ENCODE assay signal across 11 mouse cellular contexts in the genomic region with DNA sequence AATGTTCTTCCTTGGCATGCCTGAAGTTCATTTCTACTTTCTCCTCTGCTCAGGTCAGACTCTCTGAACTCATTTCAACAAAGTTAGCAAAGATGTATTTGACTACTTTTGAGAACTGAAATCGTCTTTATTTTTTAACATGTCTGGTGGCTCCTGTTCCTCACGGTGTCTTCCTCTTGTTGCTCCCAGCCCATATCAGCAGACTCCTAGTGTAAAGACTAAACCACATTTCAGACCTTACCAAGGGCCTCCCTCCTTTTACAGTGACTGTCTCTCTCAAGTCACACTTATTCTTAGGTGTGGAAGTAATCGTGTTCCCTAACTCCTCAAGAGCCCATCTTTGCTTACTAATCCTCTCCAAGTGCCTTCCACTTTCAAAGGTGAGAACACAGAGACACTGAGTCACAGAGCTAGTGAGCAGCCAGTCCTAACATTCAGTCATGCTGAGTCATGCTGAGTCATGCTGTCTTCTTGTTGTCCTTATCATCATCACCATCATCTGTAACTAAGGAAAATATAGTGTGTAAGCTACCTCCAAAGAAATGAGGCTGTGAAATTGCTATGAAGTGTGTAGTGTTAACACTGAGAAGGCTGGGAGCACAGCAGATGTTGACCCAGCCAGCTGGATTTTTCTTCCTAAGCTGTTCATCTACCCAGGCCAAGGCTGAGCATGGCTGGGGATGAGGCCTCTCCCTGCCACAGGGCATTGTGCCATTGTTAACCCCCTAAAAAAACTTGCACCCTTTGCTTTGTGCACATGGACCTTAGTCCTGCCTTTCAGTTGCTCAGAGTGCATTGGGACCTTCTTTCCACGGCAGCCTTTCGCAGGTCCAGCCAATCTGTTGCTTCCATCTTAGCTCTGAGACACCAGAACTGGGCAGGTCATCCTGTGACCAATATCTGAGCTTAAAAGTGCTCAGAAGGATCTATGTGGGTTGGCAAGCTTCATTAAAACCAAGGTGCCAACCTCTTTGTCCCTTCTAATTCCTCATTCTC.
A peak's percentile ranks its signal among the peaks of the same experiment; 100 is the strongest.
DNase-seq lines count a peak whose midpoint lies in the region; ATAC-seq and TF ChIP-seq lines count a peak whose summit lies in the region.
"Had no signal": no experiment of that assay in that cellular context is flagged by ENCODE, and none has a peak within 500 bp of the region (broad histone marks: within the 10 kb centered on the region; RNA-seq: fewer than 3 reads in every experiment).

No protein-coding gene starts in this region.

- TF ChIP-seq CTCF in Patski (IDR thresholded peaks at IDR 0.05) = no peak

- 0 out of 2 replicates have a peak, but pooled peaks cover 1% of the 10 kb centered on the region for H3K9me3 ChIP-seq in ES-E14 (ENCODE audit: control insufficient read depth, insufficient read depth, low read depth, low read length)
- no peaks in the 10 kb centered on the region for H3K9me3 ChIP-seq in liver, embryonic 11.5 days (ENCODE audit: control insufficient read depth, low read length)

- peak; percentile 21 for ATAC-seq in Patski
- peak; percentile 69 for ATAC-seq in liver, embryonic 11.5 days (replicated peaks; ENCODE audit: low FRiP score)
- ATAC-seq in cerebellum, adult (ENCODE audit: insufficient number of reproducible peaks, low FRiP score, low TSS enrichment) = no peak
- ATAC-seq: forebrain, postnatal 0 days had no signal

- no peaks in the 10 kb centered on the region for H3K27me3 ChIP-seq in Patski
- no peaks in the 10 kb centered on the region for H3K27me3 ChIP-seq in liver, embryonic 11.5 days (replicated peaks; ENCODE audit: control insufficient read depth, insufficient read depth, low read length)

- H3K4me3 ChIP-seq in ES-E14 (ENCODE audit: insufficient read depth in 1 of 2, low read depth in 1 of 2, low read length in 2 of 2, poor library complexity in 1 of 2, severe bottlenecking in 1 of 2) = no peak overlapping the region
- no peak overlapping the region for H3K4me3 ChIP-seq in liver, embryonic 11.5 days (ENCODE audit: low read depth, low read length)
- H3K4me3 ChIP-seq: heart, adult 2 months had no signal

- H3K4me2 ChIP-seq in liver, embryonic 11.5 days = no peak overlapping the region

- DNase-seq in left cerebral cortex, postnatal 14 days (ENCODE audit: low spot score in 2 of 2) = peak; percentile 21 to 53
- no peak for DNase-seq in left cerebral cortex, postnatal 4 days
- DNase-seq in ES-E14 (ENCODE audit: low read depth, low spot score) (no peak), Patski (ENCODE audit: low read depth, low spot score) (peak; percentile 4)
- DNase-seq in liver, embryonic 11.5 days (ENCODE audit: low spot score) = no peak
- no peak for DNase-seq in layer of hippocampus, adult 9-10 months (ENCODE audit: low spot score)
- DNase-seq: forebrain, postnatal 0 days; heart, adult 2 months; spleen, adult 18-20 months had no signal

- intact Hi-C loops in left cerebral cortex, postnatal 14 days (cut with DNase I) = no loop called here
- intact Hi-C loops in left cerebral cortex, postnatal 4 days (cut with DNase I) = no loop called here

- CTCF ChIA-PET in Patski (lab: Charles Lee) = interaction anchor here (1.0 kb wide), 1 partner anchor 10 kb away, joined by 3 read pairs; no protein-coding TSS in a partner anchor

- in situ Hi-C loops in ES-E14 (cut with MboI; ENCODE audit: low sequenced_read_pairs in 2 of 2, unreplicated experiment in 2 of 2) (no loop called here), Patski (cut with MboI; ENCODE audit: low pct_unique_long_range_greater_than_20kb) (no loop called here)

- no peaks in the 10 kb centered on the region for H3K36me3 ChIP-seq in ES-E14 (ENCODE audit: control insufficient read depth, insufficient read depth, low read length, poor library complexity, severe bottlenecking)
- no peaks in the 10 kb centered on the region for H3K36me3 ChIP-seq in liver, embryonic 11.5 days (ENCODE audit: control insufficient read depth, insufficient read depth, low read length)

- no peak overlapping the region for H3K27ac ChIP-seq in ES-E14 (ENCODE audit: insufficient read depth, low read depth, low read length, poor library complexity, severe bottlenecking)
- no peak overlapping the region; the same call in 1 of the 2 replicates for H3K27ac ChIP-seq in liver, embryonic 11.5 days (ENCODE audit: low read depth, low read length)
- H3K27ac ChIP-seq: heart, adult 2 months; macrophage had no signal

- POLR2A ChIA-PET in Patski (lab: Charles Lee) = no interaction called here

- H3K9ac ChIP-seq in ES-E14 (ENCODE audit: insufficient read depth, low read depth, low read length, poor library complexity, severe bottlenecking) = no peak overlapping the region
- no peak overlapping the region for H3K9ac ChIP-seq in liver, embryonic 11.5 days (ENCODE audit: low read depth, low read length)
- H3K9ac ChIP-seq: forebrain, postnatal 0 days had no signal

- no peaks in the 10 kb centered on the region; a peak in 1 of 4 replicates for H3K4me1 ChIP-seq in ES-E14 (ENCODE audit: control insufficient read depth in 2 of 2, insufficient read depth in 2 of 2, low read length in 2 of 2, poor library complexity in 1 of 2)
- H3K4me1 ChIP-seq in liver, embryonic 11.5 days (replicated peaks; ENCODE audit: control insufficient read depth, insufficient read depth, low read length) = peaks cover 4% of the 10 kb centered on the region

- 77% methylated on average over 5 of the region's 5 CpGs for WGBS in liver, embryonic 11.5 days

TF ChIP-seq in ES-E14, 5 proteins besides CTCF, POLR2A, EP300 and RAD21:
- TF ChIP-seq MAFK (IDR thresholded peaks at IDR 0.05; ENCODE audit: insufficient read depth, low read depth, low read length) (peak; percentile 75), CHD2 (IDR thresholded peaks at IDR 0.05; ENCODE audit: low read depth, low read length) (no peak), HCFC1 (IDR thresholded peaks at IDR 0.05; ENCODE audit: borderline replicate concordance, insufficient read depth, low read length) (no peak)

Comparison
In these comparisons a context has a peak if more than half of its experiments do, and no peak if none do; other contexts are left out.
1. DNase-seq: peak in left cerebral cortex, postnatal 14 days (2 of 2) and Patski (single experiment); none in left cerebral cortex, postnatal 4 days (single experiment), ES-E14 (single experiment), liver, embryonic 11.5 days (single experiment) and layer of hippocampus, adult 9-10 months (single experiment).